Mouse (Mus musculus) telencephalon, adult 2 months (tissue): Measurements from ENCODE around the gene Olfr943.

Source experiments
- DNase-seq: peaks from one replicate; pipeline ENCODE4 v3.0.0-alpha.2; 2011; ENCODE audit warnings: low read depth, low spot score

Olfr943 gene

GRCm38 (mm10) chr9:39166004-39166403 lies at the start of gene Olfr943:
Olfr943 (plus strand) TSS chr9:39166304.
- no peak for DNase-seq

DNA sequence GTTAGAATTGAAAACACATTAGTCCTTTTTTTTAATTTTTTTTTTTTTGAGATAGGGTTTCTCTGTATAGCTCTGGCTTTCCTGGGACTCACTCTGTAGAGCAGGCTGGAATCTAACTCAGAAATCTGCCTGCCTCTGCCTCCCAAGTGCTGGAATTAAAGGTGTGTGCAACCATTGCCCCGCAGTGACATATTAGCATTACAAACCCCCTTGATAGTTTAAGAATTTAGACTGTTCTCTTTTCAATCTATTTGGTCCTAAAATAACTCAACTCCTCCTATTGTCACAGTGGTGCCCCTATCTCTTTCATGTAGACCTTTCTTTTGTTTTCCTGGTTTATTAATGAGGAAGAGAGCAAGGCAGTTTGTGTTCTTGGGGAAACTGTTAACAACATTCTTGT lies 38.8 kb upstream of the Olfr943 start:
- DNase-seq = no peak

GRCm38 (mm10) chr9:39127831-39128230 lies 38.3 kb upstream of the Olfr943 start, which contains the start of gene Olfr27:
Olfr27 (plus strand) TSS chr9:39128131.
- no peak for DNase-seq

DNA sequence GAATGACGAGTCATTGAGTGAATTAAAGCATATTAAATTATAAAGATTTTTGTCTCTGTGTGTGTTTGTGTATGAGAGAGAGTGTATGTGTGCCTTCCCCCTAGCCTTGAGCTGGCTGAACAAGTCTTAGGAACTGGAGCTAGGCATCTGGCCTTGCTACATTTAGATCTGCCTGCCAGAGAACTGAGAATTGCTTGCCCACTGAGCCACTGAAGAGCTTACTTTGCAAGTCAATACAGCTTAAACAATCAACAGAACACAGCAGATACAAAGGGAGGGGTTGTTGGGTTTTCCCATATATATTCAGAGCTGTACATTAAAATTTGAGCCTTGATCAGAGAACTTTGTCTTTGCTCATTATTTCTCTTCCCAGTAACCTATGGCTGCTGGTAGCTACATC lies 13.7 kb upstream of the Olfr943 start:
- DNase-seq = no peak

GRCm38 (mm10) chr9:39201620-39202019 lies 35.5 kb downstream of the Olfr943 start, which contains the start of gene Olfr944:
Olfr944 (plus strand) TSS chr9:39201920.
- no peak for DNase-seq
